Mouse (Mus musculus) adrenal gland, postnatal 10 days (tissue): ENCODE data around the gene Clpsl2. TPM values are rescaled to one million over a fixed set of nuclear protein-coding genes. Genes with fewer than 3 reads are reported as not detected.
A peak's percentile ranks its signal among the peaks of the same experiment; 100 is the strongest.

ENCODE experiments used
- DNase-seq: peaks from one replicate; pipeline ENCODE4 v3.0.0; 2021; ENCODE audit warnings: mixed read lengths
- long read RNA-seq, 2 experiments: library from polyadenylated mRNA; stranded (forward); transcript quantifications; one replicate each; pipeline ENCODE4 v2.0.0; 2021
- total RNA-seq, 2 experiments: library from RNA; stranded (reverse); gene quantifications; 2 replicates each; pipeline ENCODE4 v1.2.3; 2021

Gene Clpsl2
- total RNA-seq, result not detected
- long read RNA-seq, experiment 1, result 0 reads
- long read RNA-seq, experiment 2, result 0 reads

GRCm38 (mm10) chr17:28549111-28549510, at the start of gene Clpsl2:
TSS of gene Clpsl2 (plus strand) at chr17:28549411.
- no peak for DNase-seq

- no peak for DNase-seq
These were observed 48.7 kb upstream of the Clpsl2 start for GRCm38 (mm10) chr17:28500465-28500864.

GRCm38 (mm10) chr17:28502196-28502821, 46.9 kb upstream of the Clpsl2 start:
- DNase-seq, result no peak

- no peak for DNase-seq
These were observed 45.0 kb upstream of the Clpsl2 start for GRCm38 (mm10) chr17:28504182-28504581.

- DNase-seq, result no peak
These were observed 43.6 kb upstream of the Clpsl2 start for GRCm38 (mm10) chr17:28505591-28505990.

GRCm38 (mm10) chr17:28506895-28507294, 42.3 kb upstream of the Clpsl2 start:
- no peak for DNase-seq

- peak; percentile 43 for DNase-seq
These were observed 41.7 kb upstream of the Clpsl2 start for GRCm38 (mm10) chr17:28507496-28507895.

- DNase-seq, result no peak
These were observed 38.5 kb upstream of the Clpsl2 start for GRCm38 (mm10) chr17:28510445-28511342.

- DNase-seq, result no peak
These were observed 37.3 kb upstream of the Clpsl2 start for GRCm38 (mm10) chr17:28511616-28512541.

GRCm38 (mm10) chr17:28512696-28513095, 36.5 kb upstream of the Clpsl2 start:
- peak; percentile 80 for DNase-seq

- DNase-seq, result no peak
These were observed 35.9 kb upstream of the Clpsl2 start for GRCm38 (mm10) chr17:28513337-28513736.

GRCm38 (mm10) chr17:28513844-28514243, 35.4 kb upstream of the Clpsl2 start:
- peak; percentile 50 for DNase-seq

GRCm38 (mm10) chr17:28514555-28514954, 34.7 kb upstream of the Clpsl2 start:
- DNase-seq, result no peak

GRCm38 (mm10) chr17:28515431-28516341, 33.5 kb upstream of the Clpsl2 start:
- peak; percentile 63 for DNase-seq

- DNase-seq, result no peak
These were observed 32.3 kb upstream of the Clpsl2 start for GRCm38 (mm10) chr17:28516881-28517280.

- peak; percentile 65 for DNase-seq
These were observed 31.7 kb upstream of the Clpsl2 start, which contains the start of gene Fkbp5 for GRCm38 (mm10) chr17:28517441-28517955. TSS of gene Fkbp5 (minus strand) at chr17:28517527.

GRCm38 (mm10) chr17:28517956-28518614, 31.1 kb upstream of the Clpsl2 start:
- DNase-seq, result peak; percentile 94

- DNase-seq, result peak; percentile 62
These were observed 30.6 kb upstream of the Clpsl2 start for GRCm38 (mm10) chr17:28518615-28519071.

GRCm38 (mm10) chr17:28519827-28520226, 29.4 kb upstream of the Clpsl2 start:
- no peak for DNase-seq

GRCm38 (mm10) chr17:28520561-28520960, 28.6 kb upstream of the Clpsl2 start:
- DNase-seq, result no peak
